In the genomic region with DNA sequence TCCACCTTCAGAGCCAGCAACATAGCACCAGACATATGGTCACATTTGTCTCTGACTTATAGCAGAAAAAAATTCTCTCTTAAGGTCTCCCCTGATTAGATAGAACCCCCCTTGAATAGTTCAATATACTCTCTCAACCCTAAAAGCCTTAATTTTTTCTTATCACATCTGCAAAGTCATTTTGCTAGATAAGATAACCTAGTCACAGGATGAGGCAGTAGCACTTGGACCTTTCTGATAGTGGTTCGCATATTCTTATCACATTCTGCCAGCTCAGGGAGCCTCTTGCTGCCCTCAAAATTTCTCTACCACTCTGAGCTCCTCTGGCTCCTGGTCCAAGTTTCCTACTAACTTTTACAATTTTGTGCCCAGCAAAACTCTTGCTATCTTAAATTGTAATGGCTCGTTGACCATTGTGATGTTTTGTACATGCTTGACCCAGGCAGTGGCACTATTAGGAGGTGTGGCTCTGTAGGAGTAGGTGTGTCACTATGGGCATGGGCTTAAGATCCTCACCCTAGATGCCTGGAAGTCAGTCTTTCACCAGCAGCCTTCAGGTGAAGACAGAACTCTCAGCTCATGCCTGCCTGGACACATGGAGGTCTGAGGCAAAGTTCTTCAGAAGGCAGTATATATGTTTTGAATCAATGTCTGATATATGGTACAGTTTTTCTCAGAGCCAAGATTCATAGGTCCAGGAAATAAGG, we compare ENCODE assay signal across 25 mouse cellular contexts. TPM values are rescaled to one million over a fixed set of nuclear protein-coding genes. Genes with fewer than 3 reads are reported as not detected.
DNase-seq lines count a peak whose midpoint lies in the region; ATAC-seq and TF ChIP-seq lines count a peak whose summit lies in the region.
"Had no signal": no experiment of that assay in that cellular context is flagged by ENCODE, and none has a peak within 500 bp of the region (broad histone marks: within the 10 kb centered on the region; RNA-seq: fewer than 3 reads in every experiment).

No protein-coding gene starts in this region.

- WGBS in stomach, embryonic 15.5 days, result 54% methylated on average over 2 of the region's 2 CpGs
- 56% methylated on average over 2 of the region's 2 CpGs for WGBS in stomach, postnatal 0 days
- WGBS in liver, embryonic 14.5 days (ENCODE audit: insufficient replicate concordance), result 6% methylated on average over 2 of the region's 2 CpGs
- 82% methylated on average over 2 of the region's 2 CpGs for WGBS in hindbrain, embryonic 10.5 days

- no peak for DNase-seq in stomach, postnatal 0 days (ENCODE audit: low spot score)
- peak; percentile 74 to 85 (median 80) for DNase-seq in liver, embryonic 14.5 days (ENCODE audit: low read depth in 3 of 3, low spot score in 3 of 3)
- no peak for DNase-seq in right cerebral cortex, postnatal 14 days
- DNase-seq in hindbrain, embryonic 10.5 days (ENCODE audit: low spot score), result no peak
- DNase-seq in Muller cell, postnatal 12 days (ENCODE audit: inconsistent ontology term), result no peak
- DNase-seq: adrenal gland, postnatal 36 days; cerebellum, adult 9-11 months; gastrocnemius, postnatal 36 days; heart, postnatal 10 days; kidney, adult 9 months; kidney, postnatal 25 days; right cerebral cortex, adult 18-20 months had no signal

- peaks cover 13% of the 10 kb centered on the region for H3K4me1 ChIP-seq in stomach, embryonic 15.5 days
- H3K4me1 ChIP-seq in stomach, postnatal 0 days (replicated peaks; ENCODE audit: control insufficient read depth, insufficient read depth), result no peaks in the 10 kb centered on the region
- peaks cover 57 to 67% of the 10 kb centered on the region in 2 experiments for H3K4me1 ChIP-seq in liver, embryonic 14.5 days (replicated peaks; ENCODE audit: control insufficient read depth in 2 of 2, insufficient read depth in 2 of 2, low read length in 1 of 2)
- peaks cover 24% of the 10 kb centered on the region for H3K4me1 ChIP-seq in hindbrain, embryonic 10.5 days (replicated peaks)

- no peak overlapping the region for H3K4me3 ChIP-seq in stomach, embryonic 15.5 days (replicated peaks)
- H3K4me3 ChIP-seq in stomach, postnatal 0 days (ENCODE audit: low read depth, low read length), result no peak overlapping the region
- peak overlapping the region in 1 of 2 experiments; percentile 32; a peak in 3 of 4 replicates for H3K4me3 ChIP-seq in liver, embryonic 14.5 days (ENCODE audit: insufficient read depth in 1 of 2, low read depth in 2 of 2, low read length in 2 of 2)
- H3K4me3 ChIP-seq in hindbrain, embryonic 10.5 days, result no peak overlapping the region
- H3K4me3 ChIP-seq: embryonic facial prominence, embryonic 12.5 days; hindbrain, embryonic 13.5 days; limb, embryonic 10.5 days; neural tube, embryonic 12.5 days had no signal

- H3K9me3 ChIP-seq in stomach, embryonic 15.5 days, result no peaks in the 10 kb centered on the region
- H3K9me3 ChIP-seq in stomach, postnatal 0 days (ENCODE audit: control insufficient read depth, low read length), result no peaks in the 10 kb centered on the region
- no peaks in the 10 kb centered on the region for H3K9me3 ChIP-seq in liver, embryonic 14.5 days (ENCODE audit: control insufficient read depth, low read length)
- no peaks in the 10 kb centered on the region for H3K9me3 ChIP-seq in hindbrain, embryonic 10.5 days
- H3K9me3 ChIP-seq: embryonic facial prominence, embryonic 12.5 days; hindbrain, embryonic 13.5 days; limb, embryonic 10.5 days; neural tube, embryonic 12.5 days had no signal

- no peak for TF ChIP-seq CTCF in stomach, postnatal 0 days (IDR thresholded peaks at IDR 0.05; ENCODE audit: low read depth)
- TF ChIP-seq CTCF in liver, embryonic 14.5 days (IDR thresholded peaks at IDR 0.05; ENCODE audit: low read depth), result no peak

- no peak overlapping the region for H3K4me2 ChIP-seq in stomach, embryonic 15.5 days
- no peak overlapping the region for H3K4me2 ChIP-seq in stomach, postnatal 0 days (replicated peaks; ENCODE audit: low read depth)
- peak overlapping the region; percentile 70 for H3K4me2 ChIP-seq in liver, embryonic 14.5 days (ENCODE audit: low read depth)
- H3K4me2 ChIP-seq: embryonic facial prominence, embryonic 12.5 days; hindbrain, embryonic 13.5 days; midbrain, embryonic 11.5 days; neural tube, embryonic 12.5 days had no signal

- no peak overlapping the region for H3K27ac ChIP-seq in stomach, embryonic 15.5 days
- H3K27ac ChIP-seq in stomach, postnatal 0 days (replicated peaks), result no peak overlapping the region
- peak overlapping the region; percentile 94 for H3K27ac ChIP-seq in liver, embryonic 14.5 days
- no peak overlapping the region for H3K27ac ChIP-seq in hindbrain, embryonic 10.5 days
- H3K27ac ChIP-seq: embryonic facial prominence, embryonic 12.5 days; hindbrain, embryonic 13.5 days; limb, embryonic 10.5 days; neural tube, embryonic 12.5 days had no signal

- no peaks in the 10 kb centered on the region for H3K36me3 ChIP-seq in stomach, embryonic 15.5 days
- no peaks in the 10 kb centered on the region for H3K36me3 ChIP-seq in stomach, postnatal 0 days (ENCODE audit: control insufficient read depth, insufficient read depth, low read length)
- peaks cover 3% of the 10 kb centered on the region; the same call in 1 of the 2 replicates for H3K36me3 ChIP-seq in liver, embryonic 14.5 days (replicated peaks; ENCODE audit: control insufficient read depth, insufficient read depth, low read depth)
- peaks cover 2% of the 10 kb centered on the region; the same call in 1 of the 2 replicates for H3K36me3 ChIP-seq in hindbrain, embryonic 10.5 days
- H3K36me3 ChIP-seq: hindbrain, embryonic 13.5 days; neural tube, embryonic 12.5 days had no signal

- H3K27me3 ChIP-seq in stomach, embryonic 15.5 days (replicated peaks), result no peaks in the 10 kb centered on the region
- no peaks in the 10 kb centered on the region for H3K27me3 ChIP-seq in stomach, postnatal 0 days (ENCODE audit: control insufficient read depth, insufficient read depth, low read length)
- no peaks in the 10 kb centered on the region for H3K27me3 ChIP-seq in liver, embryonic 14.5 days (ENCODE audit: control insufficient read depth, insufficient read depth, low read length)
- H3K27me3 ChIP-seq in hindbrain, embryonic 10.5 days (ENCODE audit: insufficient read depth, poor library complexity, severe bottlenecking), result no peaks in the 10 kb centered on the region
- H3K27me3 ChIP-seq: embryonic facial prominence, embryonic 12.5 days; hindbrain, embryonic 13.5 days; neural tube, embryonic 12.5 days had no signal

- TF ChIP-seq EP300 in stomach, postnatal 0 days (optimal IDR thresholded peaks at IDR 0.05), result no peak
- peak; percentile 100 for TF ChIP-seq EP300 in liver, embryonic 14.5 days (IDR thresholded peaks at IDR 0.05; ENCODE audit: low read depth)

- peak; percentile 56; the same call in 1 of the 2 replicates for ATAC-seq in stomach, embryonic 15.5 days (ENCODE audit: insufficient read depth, low FRiP score, low read depth)
- ATAC-seq in stomach, postnatal 0 days (ENCODE audit: low FRiP score, low TSS enrichment), result no peak
- ATAC-seq in erythroblast, adult 5-6 weeks (replicated peaks; ENCODE audit: low FRiP score, poor library complexity, severe bottlenecking), result peak; percentile 77
- peak; percentile 80 for ATAC-seq in liver, embryonic 14.5 days (ENCODE audit: insufficient read depth)
- ATAC-seq: activated CD4-positive, CD25-positive, alpha-beta regulatory T cell, adult 4 months; forebrain, embryonic 16.5 days had no signal

- no peak overlapping the region for H3K9ac ChIP-seq in stomach, embryonic 15.5 days
- H3K9ac ChIP-seq in stomach, postnatal 0 days (ENCODE audit: low read length), result no peak overlapping the region
- H3K9ac ChIP-seq in liver, embryonic 14.5 days (replicated peaks), result peak overlapping the region; percentile 62
- H3K9ac ChIP-seq: embryonic facial prominence, embryonic 12.5 days; hindbrain, embryonic 13.5 days; neural tube, embryonic 12.5 days had no signal

RNA-seq across cellular contexts. Expression of a gene that starts 7.0 kb away (rescaled TPM):
- 141 and 161 TPM in 2 replicates for polyA plus RNA-seq in stomach, embryonic 15.5 days (2015; fragmentation: Nextera tagmentation; extraction: Ambion mirVana)
- polyA plus RNA-seq in stomach, postnatal 0 days (2015; fragmentation: Nextera tagmentation; extraction: Ambion mirVana), result 65.9 and 66.1 TPM in 2 replicates
- 17.9 and 24.5 TPM in 2 replicates for total RNA-seq in erythroblast, adult 5-6 weeks (2015; ENCODE audit: low replicate concordance)
- 16.9 and 22.3 TPM in 2 replicates for total RNA-seq in erythroblast, adult 5-6 weeks (2017; ENCODE audit: low replicate concordance)
- 43.9 and 44.4 TPM in 2 replicates for polyA plus RNA-seq in liver, embryonic 14.5 days (2012; rRNA removed)
- 42.4 and 44.2 TPM in 2 replicates for polyA plus RNA-seq in liver, embryonic 14.5 days (2014; fragmentation: Nextera tagmentation; extraction: Ambion mirVana)
- 148 and 161 TPM in 2 replicates for polyA plus RNA-seq in hindbrain, embryonic 10.5 days (2016; fragmentation: Nextera tagmentation; extraction: Ambion mirVana)

RNA-seq across cellular contexts. Expression of a gene that starts 8.8 kb away (rescaled TPM):
- polyA plus RNA-seq in stomach, embryonic 15.5 days (2015; fragmentation: Nextera tagmentation; extraction: Ambion mirVana), result 0.06 and 0.09 TPM in 2 replicates
- polyA plus RNA-seq in stomach, postnatal 0 days (2015; fragmentation: Nextera tagmentation; extraction: Ambion mirVana), result 0.02 and 0.04 TPM in 2 replicates
- total RNA-seq in erythroblast, adult 5-6 weeks (2015; ENCODE audit: low replicate concordance), result not detected in 2 replicates
- total RNA-seq in erythroblast, adult 5-6 weeks (2017; ENCODE audit: low replicate concordance), result not detected in 2 replicates
- polyA plus RNA-seq in liver, embryonic 14.5 days (2012; rRNA removed), result not detected in 2 replicates
- not detected in 2 replicates for polyA plus RNA-seq in liver, embryonic 14.5 days (2014; fragmentation: Nextera tagmentation; extraction: Ambion mirVana)
- 0.09 TPM in 1 of 2 replicates, not detected in the other for polyA plus RNA-seq in hindbrain, embryonic 10.5 days (2016; fragmentation: Nextera tagmentation; extraction: Ambion mirVana)
- polyA plus RNA-seq: activated CD4-positive, CD25-positive, alpha-beta regulatory T cell, adult 4 months; forebrain, embryonic 16.5 days; hindbrain, embryonic 13.5 days; intestine, embryonic 14.5 days; limb, embryonic 10.5 days; neural tube, embryonic 12.5 days had no signal

RNA-seq across cellular contexts. Expression of a gene that starts 35.7 kb away (rescaled TPM):
- polyA plus RNA-seq in stomach, embryonic 15.5 days (2015; fragmentation: Nextera tagmentation; extraction: Ambion mirVana), result 0.33 and 0.50 TPM in 2 replicates
- polyA plus RNA-seq in stomach, postnatal 0 days (2015; fragmentation: Nextera tagmentation; extraction: Ambion mirVana), result 0.18 TPM in 1 of 2 replicates, not detected in the other
- not detected in 2 replicates for total RNA-seq in erythroblast, adult 5-6 weeks (2015; ENCODE audit: low replicate concordance)
- total RNA-seq in erythroblast, adult 5-6 weeks (2017; ENCODE audit: low replicate concordance), result not detected in 2 replicates
- not detected in 2 replicates for polyA plus RNA-seq in liver, embryonic 14.5 days (2012; rRNA removed)
- polyA plus RNA-seq in liver, embryonic 14.5 days (2014; fragmentation: Nextera tagmentation; extraction: Ambion mirVana), result not detected in 2 replicates
- polyA plus RNA-seq in hindbrain, embryonic 10.5 days (2016; fragmentation: Nextera tagmentation; extraction: Ambion mirVana), result not detected in 2 replicates
- total RNA-seq: adrenal gland, postnatal 36 days; gastrocnemius, postnatal 36 days; heart, postnatal 10 days had no signal
- polyA plus RNA-seq: activated CD4-positive, CD25-positive, alpha-beta regulatory T cell, adult 4 months; C2C12; forebrain, embryonic 16.5 days; hindbrain, embryonic 13.5 days; limb, embryonic 10.5 days; midbrain, embryonic 11.5 days; neural tube, embryonic 12.5 days; thymus, postnatal 0 days had no signal

RNA-seq across cellular contexts. Expression of a gene that starts 37.6 kb away (rescaled TPM):
- polyA plus RNA-seq in stomach, embryonic 15.5 days (2015; fragmentation: Nextera tagmentation; extraction: Ambion mirVana), result 0.10 and 0.17 TPM in 2 replicates
- polyA plus RNA-seq in stomach, postnatal 0 days (2015; fragmentation: Nextera tagmentation; extraction: Ambion mirVana), result 0.18 TPM in 1 of 2 replicates, not detected in the other
- not detected in 2 replicates for total RNA-seq in erythroblast, adult 5-6 weeks (2015; ENCODE audit: low replicate concordance)
- not detected in 2 replicates for total RNA-seq in erythroblast, adult 5-6 weeks (2017; ENCODE audit: low replicate concordance)
- polyA plus RNA-seq in liver, embryonic 14.5 days (2012; rRNA removed), result 0.02 TPM in 1 of 2 replicates, not detected in the other
- polyA plus RNA-seq in liver, embryonic 14.5 days (2014; fragmentation: Nextera tagmentation; extraction: Ambion mirVana), result not detected in 2 replicates
- polyA plus RNA-seq in hindbrain, embryonic 10.5 days (2016; fragmentation: Nextera tagmentation; extraction: Ambion mirVana), result 0.07 and 0.47 TPM in 2 replicates
- polyA plus RNA-seq: stomach, embryonic 14.5 days had no signal

Comparison
In these comparisons a context has a peak if more than half of its experiments do, and no peak if none do; other contexts are left out.
1. DNase-seq: peak in liver, embryonic 14.5 days (3 of 3); none in stomach, postnatal 0 days (single experiment), right cerebral cortex, postnatal 14 days (single experiment), hindbrain, embryonic 10.5 days (single experiment) and Muller cell, postnatal 12 days (single experiment).